Mouse (Mus musculus) ES-Bruce4 (cell line): ENCODE results near the gene Rasl12.

ENCODE experiments used
- CTCF ChIP-seq: IDR thresholded peaks from one replicate; pipeline ENCODE4 v1.8.1; 2011; ENCODE audit warnings: low read depth, low read length
- EP300 ChIP-seq: IDR thresholded peaks from 2 replicates; pipeline ENCODE4 v1.6.1; 2011; ENCODE audit warnings: low read depth, low read length; ENCODE audit not compliant: insufficient read depth

- TF ChIP-seq EP300 (no peak), CTCF (no peak)
Observed at GRCm38 (mm10) chr9:65363684-65364083, 34.6 kb upstream of the Rasl12 start.
